Mouse (Mus musculus) adrenal gland, postnatal 14 days (tissue): Measurements from ENCODE around the gene Ier2. TPM values are rescaled to one million over a fixed set of nuclear protein-coding genes. Genes with fewer than 3 reads are reported as not detected.

ENCODE experiments used
- DNase-seq: peaks from one replicate; pipeline ENCODE4 v3.0.0; 2021; ENCODE audit warnings: mixed read lengths
- total RNA-seq: library from RNA; stranded (reverse); gene quantifications from 2 replicates; pipeline ENCODE4 v1.2.3, GENCODE M21; 2021

Ier2 gene
- total RNA-seq, 1 experiment from 2014 or later: 55.7 TPM

- DNase-seq: peak; percentile 67
Observed at GRCm38 (mm10) chr8:84661961-84662571, 586 bp downstream of the Ier2 start.

GRCm38 (mm10) chr8:84661458-84661871 lies 1.2 kb downstream of the Ier2 start:
- peak; percentile 95 for DNase-seq

- peak; percentile 74 for DNase-seq
Observed at GRCm38 (mm10) chr8:84660819-84661457, 1.7 kb downstream of the Ier2 start.

GRCm38 (mm10) chr8:84659936-84660818 lies 2.5 kb downstream of the Ier2 start:
- peak; percentile 77 for DNase-seq

GRCm38 (mm10) chr8:84658951-84659350 lies 3.7 kb downstream of the Ier2 start:
- no peak for DNase-seq

- no peak for DNase-seq
Observed at GRCm38 (mm10) chr8:84657680-84658079, 5.0 kb downstream of the Ier2 start.

GRCm38 (mm10) chr8:84657203-84657602 lies 5.4 kb downstream of the Ier2 start:
- DNase-seq: no peak

GRCm38 (mm10) chr8:84656641-84657126 lies 6.0 kb downstream of the Ier2 start:
- peak; percentile 86 for DNase-seq

GRCm38 (mm10) chr8:84656191-84656525 lies 6.5 kb downstream of the Ier2 start:
- DNase-seq: peak; percentile 34

- DNase-seq: peak; percentile 50
Observed at GRCm38 (mm10) chr8:84655336-84656190, 7.1 kb downstream of the Ier2 start.

- no peak for DNase-seq
Observed at GRCm38 (mm10) chr8:84654597-84654996, 8.1 kb downstream of the Ier2 start.

- DNase-seq: no peak
Observed at GRCm38 (mm10) chr8:84653092-84653631, 9.5 kb downstream of the Ier2 start.

- no peak for DNase-seq
Observed at GRCm38 (mm10) chr8:84650213-84650612, 12.4 kb downstream of the Ier2 start.

- DNase-seq: peak; percentile 39
Observed at GRCm38 (mm10) chr8:84647461-84647901, 15.2 kb downstream of the Ier2 start.

- DNase-seq: no peak
Observed at GRCm38 (mm10) chr8:84646800-84647199, 15.9 kb downstream of the Ier2 start.

- DNase-seq: no peak
Observed at GRCm38 (mm10) chr8:84643019-84643418, 19.6 kb downstream of the Ier2 start.

- no peak for DNase-seq
Observed at GRCm38 (mm10) chr8:84641578-84642361, 20.9 kb downstream of the Ier2 start.

GRCm38 (mm10) chr8:84640617-84641294 lies 21.9 kb downstream of the Ier2 start:
- DNase-seq: no peak

GRCm38 (mm10) chr8:84640010-84640588 lies 22.6 kb downstream of the Ier2 start:
- no peak for DNase-seq
